Mouse (Mus musculus): ENCODE measurements around the gene Cpeb3.
A peak's percentile ranks its signal among the peaks of the same experiment; 100 is the strongest.
"Not testable (repeated sequence)": the region's sequence is repeated elsewhere in the genome, so short reads cannot be mapped to it uniquely, and the experiment has no call there.

Cpeb3 gene

DNA sequence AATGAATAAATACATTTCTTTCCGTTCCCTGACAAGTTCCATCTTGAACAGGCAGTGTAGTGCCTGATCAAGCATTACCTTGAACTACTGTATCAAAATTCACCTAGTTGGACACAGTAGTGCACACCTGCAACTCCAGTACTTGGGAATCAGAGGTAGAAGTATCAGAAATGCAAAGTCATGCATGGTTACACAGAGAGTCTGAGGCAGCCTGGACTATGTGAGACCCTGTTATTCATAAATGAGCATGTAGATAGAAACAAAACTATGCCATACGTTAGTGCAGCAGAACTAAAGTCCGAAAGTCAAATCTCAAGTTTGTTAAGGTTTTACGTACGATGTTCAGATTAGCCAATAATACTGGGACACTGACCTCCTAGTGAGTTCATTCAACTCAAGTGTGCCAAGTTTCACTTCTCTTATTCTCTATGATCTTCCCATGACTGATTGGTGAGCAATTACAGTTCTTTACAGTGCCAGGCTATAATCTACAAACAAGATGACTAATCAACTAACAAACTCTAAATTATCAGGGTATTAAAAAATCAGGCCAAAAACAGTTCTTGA lies 51.5 kb downstream of the Cpeb3 start:
- DNase-seq (ENCODE audit: low read depth, low spot score), result peak; percentile 74

DNA sequence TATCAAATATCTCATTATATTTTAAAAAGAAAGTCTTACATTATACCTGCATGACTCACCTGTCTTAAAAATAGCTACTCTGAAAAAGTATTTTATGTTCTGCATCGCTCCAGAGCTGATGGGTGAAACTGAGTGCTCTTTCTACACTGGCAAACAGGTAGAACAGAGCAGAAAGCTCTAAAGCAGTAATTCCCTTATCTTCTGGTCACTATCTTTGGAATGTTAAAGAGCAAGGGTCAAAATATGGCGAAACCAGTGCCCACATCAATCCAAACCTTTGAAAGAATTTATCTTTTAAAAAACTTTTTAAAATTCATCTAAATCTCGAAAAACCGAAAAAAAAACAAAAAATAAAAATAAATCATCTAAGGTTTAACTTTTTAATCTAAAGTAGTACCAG lies 52.4 kb downstream of the Cpeb3 start:
- DNase-seq (ENCODE audit: low read depth, low spot score), result no peak

GRCm38 (mm10) chr19:37147145-37147544 lies 61.3 kb downstream of the Cpeb3 start:
- no peak for DNase-seq (ENCODE audit: low read depth, low spot score)

- DNase-seq (ENCODE audit: low read depth, low spot score), result no peak
These were observed 62.6 kb downstream of the Cpeb3 start for GRCm38 (mm10) chr19:37145846-37146245.

- no peak for DNase-seq (ENCODE audit: low read depth, low spot score)
These were observed 63.0 kb downstream of the Cpeb3 start for GRCm38 (mm10) chr19:37145401-37145800.

GRCm38 (mm10) chr19:37141623-37142022 lies 66.8 kb downstream of the Cpeb3 start:
- no peak for DNase-seq (ENCODE audit: low read depth, low spot score)

DNA sequence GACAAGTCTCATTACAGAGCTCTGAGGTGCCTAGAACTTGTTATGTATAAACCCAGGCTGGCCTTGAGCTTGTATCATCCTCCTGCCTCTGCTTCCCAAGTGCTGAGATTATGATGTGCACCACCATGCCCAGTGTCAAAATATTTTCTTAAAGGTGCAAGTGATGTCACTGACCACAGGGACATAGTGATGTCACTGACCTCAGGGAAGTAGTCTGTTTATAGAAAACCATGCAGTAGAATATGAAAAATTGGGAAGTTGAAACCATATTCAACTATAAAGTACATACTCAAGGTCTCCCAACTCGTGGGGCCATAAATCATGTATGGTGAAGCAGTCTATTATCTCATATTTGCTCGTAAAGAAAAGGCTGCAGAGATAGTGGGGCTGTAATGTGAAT lies 71.3 kb downstream of the Cpeb3 start:
- DNase-seq (ENCODE audit: low read depth, low spot score), result no peak

- DNase-seq (ENCODE audit: low read depth, low spot score), result not testable (repeated sequence)
These were observed 72.9 kb downstream of the Cpeb3 start for GRCm38 (mm10) chr19:37135459-37135858.

DNA sequence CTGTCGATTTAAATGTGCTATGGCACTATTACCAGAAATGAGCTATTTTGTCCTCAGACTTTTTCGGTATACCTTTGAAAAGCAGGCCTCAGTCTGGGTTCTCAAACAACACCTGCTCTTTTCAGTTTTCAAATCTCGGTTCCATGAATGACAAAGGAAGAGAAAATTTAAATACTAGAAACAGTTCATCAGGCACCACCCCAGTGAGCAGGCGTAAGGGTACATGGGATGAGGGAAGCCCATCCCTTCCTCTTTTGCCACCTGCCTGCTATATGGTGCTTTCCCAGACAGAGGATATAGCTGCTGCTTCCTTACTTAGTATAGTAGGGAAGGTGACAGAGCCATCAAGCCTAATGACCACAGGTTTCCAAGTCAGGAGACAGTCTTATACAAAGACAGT lies 74.7 kb downstream of the Cpeb3 start:
- no peak for DNase-seq (ENCODE audit: low read depth, low spot score)

DNA sequence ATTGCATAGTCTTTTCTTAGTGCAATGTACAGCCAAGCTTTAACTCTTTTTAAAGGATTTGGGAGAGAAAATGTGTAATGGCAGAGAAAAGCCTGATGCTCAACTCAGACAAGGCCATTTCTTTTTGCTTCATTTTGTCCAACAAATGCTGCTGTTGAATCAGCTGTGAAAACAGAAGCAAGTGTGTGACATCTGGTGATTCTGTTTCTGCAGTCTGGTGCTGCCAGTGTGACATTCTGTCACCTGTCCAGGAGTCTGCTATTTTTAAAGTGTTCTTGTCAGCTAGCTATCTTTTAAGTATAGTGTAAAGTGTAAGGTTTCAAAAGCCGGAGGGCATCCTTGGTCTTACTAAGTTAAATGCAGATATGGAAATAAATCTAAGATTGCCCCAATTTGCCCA lies 76.7 kb downstream of the Cpeb3 start:
- peak; percentile 24 for DNase-seq (ENCODE audit: low read depth, low spot score)

GRCm38 (mm10) chr19:37128461-37128860 lies 79.9 kb downstream of the Cpeb3 start:
- no peak for DNase-seq (ENCODE audit: low read depth, low spot score)

DNA sequence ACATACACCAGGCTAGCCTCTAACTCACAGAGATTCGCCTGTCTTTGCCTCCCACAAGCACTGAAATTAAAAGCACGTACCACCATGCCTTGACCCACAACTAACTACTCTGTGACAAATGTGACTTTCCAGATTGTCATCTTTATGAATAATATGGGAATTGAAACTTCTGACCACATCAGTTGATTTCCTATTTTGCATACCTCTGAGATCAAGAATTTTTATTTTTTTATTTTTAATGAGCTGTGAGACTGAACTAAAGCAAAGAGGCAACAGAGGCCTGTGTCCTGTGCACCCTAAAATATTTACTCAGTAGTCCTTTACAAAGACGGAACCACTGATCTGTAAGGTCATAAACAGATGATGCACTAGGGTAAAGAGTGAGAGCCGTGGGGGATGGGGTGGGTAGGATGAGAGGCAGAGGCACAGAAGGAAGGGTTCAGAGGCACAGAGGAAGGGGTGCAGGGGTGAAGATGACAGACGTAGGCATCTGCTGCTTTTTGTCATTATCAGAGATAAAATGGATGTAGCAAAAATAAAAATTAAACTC lies 81.3 kb downstream of the Cpeb3 start:
- peak; percentile 73 for DNase-seq (ENCODE audit: low read depth, low spot score)

DNA sequence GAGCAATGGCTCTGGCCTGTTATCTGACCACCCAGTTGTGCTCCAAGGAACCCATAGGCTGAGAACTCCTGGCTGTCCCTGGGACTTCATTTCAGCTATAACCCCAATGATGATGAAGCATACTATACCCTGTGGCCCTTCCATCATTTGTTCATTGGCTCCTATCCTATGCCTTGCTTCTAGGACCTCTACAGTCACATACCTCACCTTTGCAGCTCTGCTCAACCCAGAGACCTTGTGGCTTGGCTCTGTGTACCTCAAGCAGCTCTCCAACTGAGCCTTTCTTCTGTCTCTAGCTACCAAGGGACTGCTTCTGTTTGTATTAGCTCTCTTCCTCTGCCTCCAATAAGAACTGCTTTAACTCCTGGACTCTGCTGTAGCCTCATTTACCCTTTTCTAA lies 83.4 kb downstream of the Cpeb3 start:
- no peak for DNase-seq (ENCODE audit: low read depth, low spot score)

DNA sequence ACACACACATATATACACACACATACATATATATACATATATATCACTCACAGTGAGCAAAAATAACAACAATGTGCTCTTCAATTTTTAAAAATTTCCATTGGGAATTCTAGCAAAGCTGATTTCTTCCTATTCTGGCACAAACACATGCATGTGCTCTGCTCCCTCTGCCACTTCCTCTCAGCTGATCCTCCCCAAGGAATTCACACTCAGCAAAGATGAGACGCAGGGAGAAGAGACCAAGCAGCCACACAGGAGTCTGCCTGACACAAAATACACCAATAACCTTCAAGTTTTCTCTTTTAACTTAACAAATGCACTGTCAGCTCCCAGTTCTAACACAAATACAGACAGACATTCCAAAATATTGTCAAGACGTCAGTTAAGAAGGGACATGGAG lies 89.1 kb downstream of the Cpeb3 start:
- DNase-seq (ENCODE audit: low read depth, low spot score), result no peak

DNA sequence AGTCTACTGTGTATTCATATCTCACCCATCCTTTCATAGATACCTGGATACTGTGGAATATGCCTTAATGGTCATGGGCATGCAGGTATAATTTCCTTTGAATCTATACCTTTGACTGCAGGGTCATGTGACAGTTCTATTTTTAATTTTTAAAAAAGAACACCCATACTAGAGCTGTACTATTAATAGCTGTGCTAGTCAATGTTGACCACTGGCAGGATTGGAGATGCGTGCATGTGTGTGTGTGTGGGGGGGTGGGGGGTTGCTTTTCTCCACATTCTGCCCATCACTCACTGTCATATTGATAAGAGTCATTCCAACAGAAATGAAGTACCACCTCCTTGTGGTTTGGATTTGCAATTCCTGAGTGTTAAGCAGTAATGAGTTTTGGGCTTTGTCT lies 92.6 kb downstream of the Cpeb3 start:
- DNase-seq (ENCODE audit: low read depth, low spot score), result no peak

- DNase-seq (ENCODE audit: low read depth, low spot score), result no peak
These were observed 93.0 kb downstream of the Cpeb3 start for GRCm38 (mm10) chr19:37115374-37115773.

GRCm38 (mm10) chr19:37111831-37112230 lies 96.6 kb downstream of the Cpeb3 start:
- DNase-seq (ENCODE audit: low read depth, low spot score), result no peak

GRCm38 (mm10) chr19:37110494-37110893 lies 97.9 kb downstream of the Cpeb3 start:
- peak; percentile 22 for DNase-seq (ENCODE audit: low read depth, low spot score)

GRCm38 (mm10) chr19:37109853-37110252 lies 98.5 kb downstream of the Cpeb3 start:
- DNase-seq (ENCODE audit: low read depth, low spot score), result peak; percentile 66

- DNase-seq (ENCODE audit: low read depth, low spot score), result no peak
These were observed 107.7 kb downstream of the Cpeb3 start for GRCm38 (mm10) chr19:37100689-37101088.

GRCm38 (mm10) chr19:37095666-37096330 lies 112.6 kb downstream of the Cpeb3 start:
- DNase-seq (ENCODE audit: low read depth, low spot score), result no peak

GRCm38 (mm10) chr19:37093181-37093580 lies 115.2 kb downstream of the Cpeb3 start:
- no peak for DNase-seq (ENCODE audit: low read depth, low spot score)

Measured in A20 (cell line).